Mouse (Mus musculus) c-Kit-negative CD71-positive TER-119-positive erythroid progenitor cells, embryonic 14.5 days (primary cell): Measurements from ENCODE around the gene Ccdc63.
"Not testable (repeated sequence)": the region's sequence is repeated elsewhere in the genome, so short reads cannot be mapped to it uniquely, and the experiment has no call there.

Source experiments
- DNase-seq: peaks from one replicate; pipeline ENCODE4 v3.0.0-alpha.2; 2013; ENCODE audit warnings: low read depth, low spot score

Gene Ccdc63

GRCm38 (mm10) chr5:122140723-122141122, at the start of gene Ccdc63:
Ccdc63 (minus strand) TSS chr5:122140823.
- no peak for DNase-seq

GRCm38 (mm10) chr5:122189115-122189514, 48.5 kb upstream of the Ccdc63 start:
- DNase-seq: no peak

GRCm38 (mm10) chr5:122184858-122185257, 44.2 kb upstream of the Ccdc63 start:
- DNase-seq: not testable (repeated sequence)

GRCm38 (mm10) chr5:122184283-122184806, 43.7 kb upstream of the Ccdc63 start:
- no peak for DNase-seq

GRCm38 (mm10) chr5:122179665-122180064, 39.0 kb upstream of the Ccdc63 start:
- DNase-seq: no peak

GRCm38 (mm10) chr5:122176398-122176797, 35.8 kb upstream of the Ccdc63 start:
- DNase-seq: no peak

GRCm38 (mm10) chr5:122175961-122176360, 35.3 kb upstream of the Ccdc63 start:
- DNase-seq: no peak

GRCm38 (mm10) chr5:122175402-122175801, 34.8 kb upstream of the Ccdc63 start:
- no peak for DNase-seq

- DNase-seq: no peak
Measured at GRCm38 (mm10) chr5:122171058-122171457, 30.4 kb upstream of the Ccdc63 start.

- no peak for DNase-seq
Measured at GRCm38 (mm10) chr5:122168344-122169069, 27.9 kb upstream of the Ccdc63 start.

- DNase-seq: no peak
Measured at GRCm38 (mm10) chr5:122166636-122167161, 26.1 kb upstream of the Ccdc63 start.

- no peak for DNase-seq
Measured at GRCm38 (mm10) chr5:122165233-122165915, 24.8 kb upstream of the Ccdc63 start.

- DNase-seq: no peak
Measured at GRCm38 (mm10) chr5:122164011-122164410, 23.4 kb upstream of the Ccdc63 start.

- no peak for DNase-seq
Measured at GRCm38 (mm10) chr5:122163194-122163593, 22.6 kb upstream of the Ccdc63 start.

GRCm38 (mm10) chr5:122158557-122159515, 18.2 kb upstream of the Ccdc63 start:
- DNase-seq: peak; percentile 28

- DNase-seq: peak; percentile 82
Measured at GRCm38 (mm10) chr5:122157827-122158381, 17.3 kb upstream of the Ccdc63 start, which contains the start of gene Ppp1cc. Ppp1cc (plus strand) TSS chr5:122158278.

- DNase-seq: no peak
Measured at GRCm38 (mm10) chr5:122156486-122156885, 15.9 kb upstream of the Ccdc63 start.

- DNase-seq: no peak
Measured at GRCm38 (mm10) chr5:122155613-122156012, 15.0 kb upstream of the Ccdc63 start.

- no peak for DNase-seq
Measured at GRCm38 (mm10) chr5:122154782-122155181, 14.2 kb upstream of the Ccdc63 start.

- no peak for DNase-seq
Measured at GRCm38 (mm10) chr5:122154006-122154405, 13.4 kb upstream of the Ccdc63 start.

- not testable (repeated sequence) for DNase-seq
Measured at GRCm38 (mm10) chr5:122152508-122152907, 11.9 kb upstream of the Ccdc63 start.
